Mouse (Mus musculus): ENCODE results near the gene Baz2a.
"Not testable (repeated sequence)": the region's sequence is repeated elsewhere in the genome, so short reads cannot be mapped to it uniquely, and the experiment has no call there.

Gene Baz2a

DNA sequence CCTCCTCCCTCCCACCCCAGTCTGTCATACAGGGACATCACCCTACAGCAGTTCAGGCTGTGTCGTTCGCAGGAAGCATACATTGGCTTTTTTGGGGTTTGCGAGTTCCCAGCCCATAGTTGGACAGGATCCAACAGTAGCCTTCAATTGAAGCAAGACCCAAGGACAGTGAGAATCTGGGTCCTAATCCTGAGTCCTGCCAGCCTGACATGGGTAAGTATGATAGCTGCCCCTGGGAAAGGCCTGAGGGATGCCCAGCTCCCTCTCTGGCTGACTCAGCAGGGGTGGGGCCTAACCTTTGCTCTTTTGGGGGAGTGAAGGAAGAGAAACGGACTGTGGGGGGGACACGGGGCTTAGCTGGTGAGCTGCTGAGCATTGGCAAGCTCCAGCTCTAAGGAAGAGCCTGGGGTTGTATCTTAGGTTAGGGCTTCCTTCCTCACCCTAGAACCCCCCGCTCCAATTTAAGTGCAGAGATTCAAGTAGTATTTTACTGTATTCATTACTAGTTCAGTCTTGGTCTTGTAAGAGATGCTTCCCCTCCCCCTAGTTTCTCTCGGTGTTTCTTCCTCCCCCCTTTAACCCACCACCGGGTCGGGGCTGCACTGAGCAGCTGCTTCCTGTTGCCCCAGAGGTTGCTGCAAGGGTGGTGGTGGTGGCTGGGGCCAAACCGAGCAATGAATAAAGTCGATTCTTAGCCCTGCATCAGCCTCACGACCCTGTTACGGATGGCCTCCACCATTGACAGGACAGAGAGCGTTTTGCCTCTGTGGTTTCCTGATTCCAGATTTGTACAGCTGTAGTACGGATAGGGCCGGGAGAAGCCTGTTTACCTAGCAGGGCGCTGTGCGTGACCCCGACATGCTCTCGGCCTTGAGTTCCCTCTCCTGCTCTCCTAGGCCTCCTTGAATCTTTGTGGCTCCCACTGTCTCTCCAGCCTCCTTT lies at the start of gene Baz2a:
Baz2a (plus strand) TSS at position 14 of the 942 bp plus-strand sequence.
- peak; percentile 36 to 54 for DNase-seq (ENCODE audit: low read depth in 2 of 2, low spot score in 2 of 2)

DNA sequence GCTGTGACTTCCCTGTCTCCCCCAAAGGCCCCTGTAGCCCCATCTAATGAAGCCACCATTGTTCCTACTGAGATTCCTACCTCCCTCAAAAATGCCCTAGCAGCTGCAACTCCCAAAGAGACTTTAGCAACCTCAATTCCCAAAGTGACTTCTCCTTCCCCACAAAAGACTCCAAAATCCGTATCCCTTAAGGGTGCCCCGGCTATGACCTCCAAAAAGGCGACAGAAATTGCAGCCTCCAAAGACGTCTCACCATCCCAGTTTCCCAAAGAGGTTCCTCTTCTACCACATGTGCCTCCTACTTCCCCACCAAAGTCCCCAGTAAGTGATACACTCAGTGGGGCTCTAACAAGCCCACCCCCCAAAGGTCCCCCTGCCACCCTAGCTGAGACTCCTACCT lies 49.7 kb upstream of the Baz2a start:
- no peak for DNase-seq (ENCODE audit: low read depth in 2 of 2, low spot score in 2 of 2)

DNA sequence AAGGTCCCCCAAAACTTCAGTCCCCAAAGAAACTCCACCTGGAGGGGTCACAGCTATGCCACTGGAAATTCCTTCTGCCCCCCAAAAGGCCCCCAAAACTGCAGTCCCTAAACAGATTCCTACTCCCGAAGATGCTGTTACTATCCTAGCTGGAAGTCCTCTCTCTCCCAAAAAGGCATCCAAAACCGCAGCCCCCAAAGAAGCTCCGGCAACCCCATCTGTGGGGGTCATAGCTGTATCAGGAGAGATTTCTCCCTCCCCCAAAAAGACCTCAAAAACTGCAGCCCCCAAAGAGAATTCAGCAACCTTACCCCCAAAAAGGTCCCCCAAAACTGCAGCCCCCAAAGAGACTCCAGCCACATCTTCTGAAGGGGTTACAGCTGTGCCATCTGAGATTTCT lies 48.9 kb upstream of the Baz2a start:
- no peak for DNase-seq (ENCODE audit: low read depth in 2 of 2, low spot score in 2 of 2)

DNA sequence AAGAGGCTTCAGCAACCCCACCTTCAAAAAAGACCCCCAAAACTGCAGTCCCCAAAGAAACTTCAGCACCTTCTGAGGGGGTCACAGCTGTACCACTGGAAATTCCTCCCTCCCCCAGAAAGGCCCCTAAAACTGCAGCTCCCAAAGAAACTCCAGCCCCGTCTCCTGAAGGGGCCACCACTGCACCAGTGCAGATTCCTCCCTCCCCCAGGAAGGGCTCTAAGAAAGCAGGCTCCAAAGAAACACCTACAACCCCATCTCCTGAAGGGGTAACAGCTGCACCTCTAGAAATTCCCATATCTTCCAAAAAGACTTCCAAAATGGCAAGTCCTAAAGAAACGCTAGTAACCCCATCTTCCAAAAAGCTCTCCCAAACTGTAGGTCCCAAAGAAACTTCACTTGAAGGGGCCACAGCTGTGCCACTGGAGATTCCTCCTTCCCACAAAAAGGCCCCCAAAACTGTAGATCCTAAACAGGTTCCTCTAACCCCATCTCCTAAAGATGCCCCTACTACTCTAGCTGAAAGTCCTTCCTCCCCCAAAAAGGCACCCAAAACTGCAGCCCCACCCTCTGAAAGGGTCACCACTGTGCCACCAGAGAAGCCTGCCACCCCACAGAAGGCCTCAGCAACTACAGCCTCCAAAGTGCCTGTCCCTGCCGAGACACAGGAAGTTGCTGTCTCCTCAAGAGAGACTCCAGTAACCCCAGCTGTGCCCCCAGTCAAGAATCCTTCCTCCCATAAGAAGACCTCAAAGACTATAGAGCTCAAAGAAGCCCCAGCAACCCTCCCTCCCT lies 48.1 kb upstream of the Baz2a start:
- DNase-seq (ENCODE audit: low read depth in 2 of 2, low spot score in 2 of 2) = no peak

DNA sequence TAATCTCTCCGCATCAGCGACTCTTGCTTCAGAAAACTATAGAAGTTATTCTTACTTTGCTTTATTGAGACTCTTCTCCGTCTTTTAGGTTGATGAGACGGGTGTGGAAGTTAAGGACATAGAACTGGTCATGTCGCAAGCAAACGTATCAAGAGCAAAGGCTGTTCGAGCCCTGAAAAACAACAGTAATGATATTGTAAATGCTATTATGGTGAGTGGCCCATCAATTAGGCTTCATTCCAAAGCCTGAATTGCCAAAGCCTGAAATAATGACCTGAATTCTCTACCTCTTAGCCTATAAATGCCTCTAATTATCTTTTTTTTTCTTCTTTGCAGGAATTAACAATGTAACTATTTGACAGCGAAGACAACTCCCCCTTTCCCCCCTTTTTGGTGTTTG lies 43.2 kb upstream of the Baz2a start:
- no peak for DNase-seq (ENCODE audit: low read depth in 2 of 2, low spot score in 2 of 2)

DNA sequence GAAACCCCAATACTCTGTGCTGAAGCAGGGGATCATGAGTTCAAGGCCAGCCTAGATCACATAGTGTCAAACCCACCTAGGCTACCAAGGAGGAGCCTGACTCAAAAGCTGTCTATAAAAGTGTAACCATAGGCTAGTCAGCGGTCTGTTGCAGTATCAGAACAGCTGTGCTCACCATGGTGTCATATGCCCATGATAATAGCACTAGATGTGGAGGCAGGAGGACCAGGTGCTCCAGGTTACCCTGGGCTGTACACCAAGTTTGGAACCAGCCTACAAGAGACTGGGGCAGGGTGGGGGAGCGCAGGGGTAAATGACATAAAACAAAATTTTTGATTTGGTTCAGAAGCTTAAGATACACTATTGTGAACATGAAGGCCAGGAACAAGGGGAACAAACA lies 41.6 kb upstream of the Baz2a start:
- DNase-seq (ENCODE audit: low read depth in 2 of 2, low spot score in 2 of 2) = no peak

DNA sequence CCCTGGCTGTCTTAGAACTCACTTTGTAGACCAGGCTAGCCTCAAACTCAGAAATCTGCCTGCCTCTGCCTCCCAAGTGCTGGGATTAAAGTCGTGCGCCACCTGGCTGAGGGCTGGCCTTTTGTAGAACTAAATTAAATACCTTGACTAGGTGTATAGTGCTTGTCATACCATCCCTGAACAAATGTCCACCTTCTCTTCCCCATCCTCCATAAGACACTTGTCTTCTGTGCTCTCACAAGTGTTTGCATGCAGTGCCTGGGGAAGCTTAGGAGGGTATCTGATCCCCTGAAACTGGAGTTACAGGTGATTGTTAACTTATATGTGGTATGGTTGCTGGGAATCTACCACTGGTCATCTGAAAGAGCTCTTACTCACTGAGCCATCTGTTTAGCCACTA lies 41.0 kb upstream of the Baz2a start:
- no peak for DNase-seq (ENCODE audit: low read depth in 2 of 2, low spot score in 2 of 2)

DNA sequence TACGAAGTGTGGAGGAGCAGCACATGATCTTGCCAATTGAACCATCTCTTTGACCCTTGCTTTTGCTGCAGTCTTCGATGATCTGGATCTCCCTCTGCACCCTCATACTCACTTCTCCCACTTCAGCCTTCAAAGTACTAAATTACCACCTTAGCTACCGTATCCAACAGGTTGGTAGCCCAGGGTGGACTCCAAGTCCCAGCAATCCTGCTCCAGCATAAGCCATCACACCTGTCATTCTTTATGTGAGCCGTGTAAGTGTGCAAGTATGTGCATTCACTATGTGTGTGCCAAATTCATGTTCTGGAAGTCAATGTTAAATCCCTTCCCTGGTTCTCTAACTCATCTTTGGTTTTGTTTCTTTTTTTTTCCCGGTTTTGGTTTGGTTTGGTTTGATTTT lies 39.8 kb upstream of the Baz2a start:
- no peak for DNase-seq (ENCODE audit: low read depth in 2 of 2, low spot score in 2 of 2)

DNA sequence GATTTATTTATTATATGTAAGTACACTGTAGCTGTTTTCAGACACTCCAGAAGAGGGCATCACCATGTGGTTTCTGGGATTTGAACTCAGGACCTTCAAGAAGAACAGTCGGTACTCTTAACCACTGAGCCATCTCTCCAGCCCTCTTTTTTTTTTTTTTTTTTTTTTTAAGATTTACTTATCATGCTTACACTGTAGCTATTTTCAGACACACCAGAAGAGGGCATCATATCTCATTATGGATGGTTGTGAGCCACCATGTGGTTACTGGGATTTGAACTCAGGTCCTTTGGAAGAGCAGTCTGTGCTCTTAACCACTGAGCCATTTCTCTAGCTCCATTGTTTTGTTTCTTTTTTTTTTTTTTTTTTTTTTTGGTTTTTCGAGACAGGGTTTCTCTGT lies 39.2 kb upstream of the Baz2a start:
- not testable (repeated sequence) for DNase-seq (ENCODE audit: low read depth in 2 of 2, low spot score in 2 of 2)

DNA sequence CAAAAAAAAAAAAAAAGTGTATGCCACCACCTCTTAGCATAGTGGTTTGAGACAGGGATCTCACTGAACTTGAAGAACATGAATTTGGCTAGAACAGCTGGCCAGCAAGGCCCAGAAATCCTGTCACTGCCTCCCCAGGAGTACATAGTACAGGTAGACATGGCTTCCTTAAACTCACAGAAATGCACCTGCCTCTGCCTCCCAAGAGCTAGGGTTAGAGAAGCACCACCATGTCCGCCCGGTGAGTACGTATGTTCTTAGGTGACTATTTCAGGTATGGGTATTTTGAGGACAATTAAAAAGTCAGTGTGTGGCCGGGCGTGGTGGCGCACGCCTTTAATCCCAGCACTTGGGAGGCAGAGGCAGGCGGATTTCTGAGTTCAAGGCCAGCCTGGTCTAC lies 38.4 kb upstream of the Baz2a start:
- no peak for DNase-seq (ENCODE audit: low read depth in 2 of 2, low spot score in 2 of 2)

DNA sequence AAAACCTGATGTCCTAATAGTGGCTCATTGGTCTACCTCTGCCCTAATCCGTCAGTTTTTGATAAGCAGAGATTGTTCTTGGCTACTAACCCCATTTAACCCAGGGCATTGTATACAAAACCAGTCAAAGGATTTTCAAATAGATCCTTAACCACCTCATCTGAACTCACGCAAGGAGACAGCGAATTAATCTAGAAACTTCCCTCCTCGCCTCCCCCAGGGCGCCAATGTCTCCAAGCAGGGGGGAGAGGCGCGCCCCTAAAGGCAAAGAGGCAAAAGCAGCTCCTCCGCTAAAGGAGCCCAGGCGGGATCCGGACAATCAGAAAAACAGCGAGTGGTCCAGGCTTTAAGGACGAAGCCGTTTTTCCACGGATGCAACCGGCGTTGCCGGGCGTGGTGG lies 33.2 kb upstream of the Baz2a start:
- no peak for DNase-seq (ENCODE audit: low read depth in 2 of 2, low spot score in 2 of 2)

DNA sequence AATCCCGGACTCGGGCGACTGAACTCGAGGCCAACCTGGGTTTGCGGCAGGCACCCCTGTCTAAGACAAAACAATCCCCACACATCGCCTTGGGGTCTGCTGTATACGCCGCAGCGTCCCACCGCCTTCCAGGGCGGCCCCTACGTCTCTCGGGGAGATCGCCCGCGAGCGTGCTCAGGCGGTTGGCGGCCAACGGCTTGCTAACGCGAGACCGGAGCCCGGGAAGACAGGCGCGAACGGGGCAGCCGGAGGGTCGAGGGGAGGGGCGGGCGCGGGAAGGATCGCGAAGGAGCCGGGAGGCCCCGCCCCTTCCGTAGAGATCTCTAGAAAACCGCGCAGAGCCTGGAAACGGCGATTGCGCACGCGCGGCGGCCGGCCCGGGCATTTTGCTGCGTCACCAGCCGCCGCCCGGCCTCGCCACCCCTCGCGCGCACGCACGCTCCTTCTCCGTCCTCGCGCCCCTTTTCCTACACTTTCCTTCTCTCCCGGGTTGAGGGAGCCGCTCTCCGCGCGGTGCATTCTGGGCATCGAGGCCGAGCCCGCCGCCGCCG lies 32.7 kb upstream of the Baz2a start, which contains the start of gene Ptges3:
Ptges3 (plus strand) TSS at position 354 of the 551 bp plus-strand sequence.
- peak; percentile 91 to 92 for DNase-seq (ENCODE audit: low read depth in 2 of 2, low spot score in 2 of 2)

DNA sequence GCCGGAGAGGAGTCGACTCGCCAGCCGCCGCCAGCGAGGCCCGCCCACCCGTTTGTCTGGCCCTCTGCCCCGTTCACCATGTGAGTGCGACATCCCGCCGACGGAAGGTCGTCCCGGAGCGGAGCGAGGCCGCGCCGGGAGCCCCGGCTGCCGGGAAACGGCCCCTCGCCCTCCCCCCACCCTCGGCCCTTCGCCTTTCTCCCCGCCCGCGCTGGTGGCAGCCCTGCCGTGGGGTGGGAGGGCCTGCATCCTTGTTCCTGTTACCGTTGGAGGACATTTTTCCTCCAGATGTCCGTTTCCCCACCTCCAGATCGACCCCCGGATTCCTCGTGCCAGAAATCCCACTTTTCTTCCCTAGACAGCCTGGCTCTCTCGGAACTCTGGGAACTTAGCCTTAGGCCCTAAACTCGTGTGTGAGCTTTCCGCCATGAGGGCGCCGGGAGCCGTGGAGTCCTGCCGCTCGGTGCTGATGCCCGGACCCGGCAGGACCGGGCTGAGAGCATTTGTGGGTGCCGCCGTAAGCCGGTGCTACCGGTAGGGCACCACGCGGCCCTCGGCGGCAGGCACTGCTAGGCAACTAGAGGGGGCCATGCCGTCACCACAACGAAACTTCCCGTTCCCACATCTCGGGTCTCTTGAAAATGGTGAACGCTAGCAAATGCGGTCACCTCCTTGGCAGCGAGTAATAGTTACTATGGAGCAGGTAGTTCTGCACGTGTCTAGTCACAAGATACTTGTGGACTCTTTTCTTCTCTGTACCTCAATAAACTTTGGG lies 32.0 kb upstream of the Baz2a start:
- peak; percentile 57 to 63 for DNase-seq (ENCODE audit: low read depth in 2 of 2, low spot score in 2 of 2)

DNA sequence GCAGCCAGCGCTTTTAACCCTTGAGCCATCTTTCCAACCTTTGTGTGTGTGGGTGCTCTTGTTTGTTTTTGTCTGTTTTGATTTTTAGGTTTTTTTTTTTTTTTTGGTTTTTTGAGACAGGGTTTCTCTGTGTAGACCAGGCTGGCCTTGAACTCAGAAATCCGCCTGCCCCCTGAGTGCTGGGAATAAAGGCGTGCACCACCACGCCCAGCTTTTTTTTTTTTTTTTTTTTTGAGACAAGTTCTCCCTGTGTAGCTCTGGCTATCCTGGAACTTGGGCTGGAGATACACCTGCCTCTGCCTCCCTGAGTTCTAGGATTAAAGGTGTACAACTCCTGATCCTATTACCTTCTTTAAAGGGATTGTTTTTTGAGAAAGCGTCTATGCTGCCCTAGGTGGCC lies 30.3 kb upstream of the Baz2a start:
- no peak for DNase-seq (ENCODE audit: low read depth in 2 of 2, low spot score in 2 of 2)

DNA sequence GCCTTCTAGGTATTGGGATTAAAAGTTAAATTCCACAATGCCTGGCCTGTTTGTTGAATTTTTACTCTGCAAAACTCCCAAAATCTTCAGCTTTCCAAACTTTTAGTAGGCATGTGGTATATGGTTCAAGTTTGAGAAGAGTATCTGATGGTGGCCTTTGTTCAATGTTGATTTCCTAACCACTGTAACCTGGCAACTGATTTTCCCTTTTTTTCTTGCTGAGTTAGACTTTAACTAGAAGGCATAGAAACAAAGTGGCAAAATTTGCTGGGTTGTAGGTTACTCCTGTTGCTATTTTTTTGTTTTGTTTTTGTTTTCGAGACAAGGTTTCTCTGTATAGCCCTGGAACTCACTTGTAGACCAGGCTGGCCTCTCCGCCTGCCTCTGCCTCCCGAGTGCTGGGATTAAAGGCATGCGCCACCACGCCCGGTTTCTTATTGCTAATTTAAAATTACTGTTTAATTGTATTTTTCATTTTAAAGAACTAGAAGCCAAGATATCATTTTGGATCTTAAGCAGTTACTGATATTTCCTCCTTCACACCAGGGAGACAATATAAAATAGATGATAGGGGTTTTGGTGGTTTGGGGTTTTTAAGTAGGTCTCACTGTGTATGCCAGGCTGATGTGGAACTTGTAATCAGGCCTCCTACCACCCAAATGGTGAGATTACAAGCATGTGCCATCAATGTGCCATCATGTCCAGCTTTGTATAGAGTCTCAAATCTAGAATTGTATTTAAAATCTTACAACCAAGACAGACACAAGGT lies 29.0 kb upstream of the Baz2a start:
- DNase-seq (ENCODE audit: low read depth in 2 of 2, low spot score in 2 of 2) = no peak

DNA sequence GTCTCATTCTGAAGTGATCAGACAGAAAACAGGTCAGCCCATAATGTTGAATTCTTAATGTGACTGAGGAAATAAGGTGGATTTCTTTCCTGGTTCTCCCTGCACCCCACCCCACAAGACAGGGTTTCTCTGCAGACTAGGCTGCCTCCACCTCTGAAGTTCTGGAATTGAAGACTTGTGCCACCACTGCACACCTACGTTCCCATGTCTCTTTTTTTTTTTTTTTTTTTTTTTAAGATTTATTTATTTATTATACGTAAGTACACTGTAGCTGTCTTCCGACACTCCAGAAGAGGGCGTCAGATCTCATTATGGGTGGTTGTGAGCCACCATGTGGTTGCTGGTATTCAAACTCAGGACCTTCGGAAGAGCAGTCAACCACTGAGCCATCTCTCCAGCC lies 25.3 kb upstream of the Baz2a start:
- no peak for DNase-seq (ENCODE audit: low read depth in 2 of 2, low spot score in 2 of 2)

DNA sequence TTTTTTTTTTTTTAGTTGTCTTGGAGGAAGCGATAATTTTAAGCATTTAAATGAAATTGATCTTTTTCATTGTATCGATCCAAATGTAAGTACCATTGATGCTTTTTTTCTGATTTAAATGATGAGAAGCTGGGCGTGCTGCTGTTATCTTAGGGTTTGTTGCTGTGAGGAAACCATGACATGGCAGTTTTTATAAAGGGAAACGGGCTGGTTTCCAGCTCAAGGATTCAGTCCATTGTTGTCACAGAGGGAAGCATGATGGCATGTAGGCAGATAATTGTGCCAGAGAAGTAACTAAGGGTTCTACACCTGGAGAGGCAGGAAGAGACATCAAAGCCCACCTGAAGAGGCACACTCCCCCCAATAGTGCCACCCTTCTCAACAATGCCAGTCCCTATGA lies 22.2 kb upstream of the Baz2a start:
- no peak for DNase-seq (ENCODE audit: low read depth in 2 of 2, low spot score in 2 of 2)

DNA sequence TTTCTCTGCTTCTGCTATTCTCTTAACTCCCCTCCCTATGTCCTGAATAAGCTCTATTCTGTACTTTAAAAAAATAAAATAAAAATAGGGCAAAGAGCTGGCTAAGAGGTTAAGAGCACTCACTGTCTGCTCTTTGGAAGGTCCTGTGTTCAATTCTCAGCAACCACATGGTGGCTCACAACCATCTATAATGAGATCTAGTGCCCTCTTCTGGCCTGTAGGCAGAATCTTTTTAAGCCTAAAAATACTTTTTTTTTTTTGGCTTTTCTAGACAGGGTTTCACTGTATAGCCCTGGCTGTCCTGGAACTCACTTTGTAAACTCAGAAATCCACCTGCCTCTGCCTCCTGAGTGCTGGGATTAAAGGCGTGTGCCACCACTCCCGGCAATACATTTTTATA lies 20.9 kb upstream of the Baz2a start:
- DNase-seq (ENCODE audit: low read depth in 2 of 2, low spot score in 2 of 2) = not testable (repeated sequence)

DNA sequence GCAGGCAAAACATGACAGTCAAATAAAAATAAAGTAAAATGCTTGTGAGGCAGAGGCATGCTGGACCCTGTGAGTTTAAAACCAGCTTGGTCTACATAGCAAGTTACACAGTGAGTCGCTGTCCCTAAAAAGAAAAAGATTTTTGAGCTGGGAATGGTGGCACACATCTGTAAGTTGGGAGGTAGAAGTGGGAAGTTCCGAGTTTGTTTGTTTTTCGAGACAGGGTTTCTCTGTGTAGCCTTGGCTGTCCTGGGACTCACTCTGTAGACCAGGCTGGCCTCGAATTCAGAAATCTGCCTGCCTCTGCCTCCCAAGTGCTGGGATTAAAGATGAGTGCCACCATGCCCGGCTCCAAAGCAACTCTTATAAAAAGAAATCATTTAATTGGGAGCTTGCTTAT lies 13.1 kb upstream of the Baz2a start:
- DNase-seq (ENCODE audit: low read depth in 2 of 2, low spot score in 2 of 2) = not testable (repeated sequence)

DNA sequence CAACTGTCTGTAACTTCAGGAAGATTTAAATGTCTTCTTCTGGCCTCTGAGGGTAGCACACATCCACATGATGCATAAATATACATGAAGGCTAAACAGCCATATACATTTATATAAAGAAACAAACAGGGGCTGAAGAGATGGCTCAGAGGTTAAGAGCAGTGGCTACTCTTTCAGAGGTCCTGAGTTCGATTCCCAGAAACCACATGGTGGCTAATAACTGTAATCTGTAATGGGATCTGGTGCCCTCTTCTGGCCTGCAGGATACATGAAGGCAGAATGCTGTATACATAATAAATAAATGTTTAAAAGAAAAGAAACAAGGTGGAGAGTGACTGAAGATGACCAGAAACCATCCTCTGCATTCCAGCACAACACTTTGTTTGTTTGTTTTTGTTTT lies 10.9 kb upstream of the Baz2a start:
- DNase-seq (ENCODE audit: low read depth in 2 of 2, low spot score in 2 of 2) = no peak

Measured in CD8-positive naive resting alpha-beta T cell, adult 2 months (primary cell).